25 mouse cellular contexts compared by ENCODE assay signal in the genomic region with DNA sequence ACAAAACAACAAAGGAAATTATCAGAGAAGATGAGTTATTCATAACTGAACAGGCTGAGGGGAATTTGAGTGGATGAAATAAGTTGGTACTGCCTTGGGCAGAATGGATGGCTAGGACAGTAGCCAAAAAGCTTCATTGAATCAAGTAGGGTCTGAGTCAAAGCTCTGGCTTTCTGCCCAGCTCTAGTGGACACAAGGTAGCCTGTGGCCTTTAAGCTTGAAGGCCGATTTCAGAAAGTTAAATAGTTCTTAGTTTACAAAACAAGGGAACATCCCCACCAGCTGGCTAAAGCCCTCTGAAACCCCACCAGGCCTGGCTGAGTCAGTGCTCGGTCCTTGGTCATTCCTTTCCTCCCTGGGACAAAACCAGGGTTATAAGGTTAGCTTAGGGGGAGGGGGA. TPM values are rescaled to one million over a fixed set of nuclear protein-coding genes. Genes with fewer than 3 reads are reported as not detected.
DNase-seq lines count a peak whose midpoint lies in the region; ATAC-seq and TF ChIP-seq lines count a peak whose summit lies in the region.
"Had no signal": no experiment of that assay in that cellular context is flagged by ENCODE, and none has a peak within 500 bp of the region (broad histone marks: within the 10 kb centered on the region; RNA-seq: fewer than 3 reads in every experiment).

No protein-coding gene starts in this region.

- H3K27ac ChIP-seq in liver, postnatal 0 days (ENCODE audit: low read depth) = no peak overlapping the region
- no peak overlapping the region for H3K27ac ChIP-seq in liver, embryonic 12.5 days
- H3K27ac ChIP-seq: forebrain, embryonic 10.5 days; gastrocnemius, adult 2 months; limb, embryonic 13.5 days; liver, embryonic 14.5 days; stomach, embryonic 15.5 days had no signal

- peak; percentile 12; the same call in 1 of the 2 replicates for ATAC-seq in liver, postnatal 0 days
- no peak for ATAC-seq in liver, embryonic 12.5 days
- ATAC-seq: forebrain, postnatal 0 days; midbrain, embryonic 13.5 days had no signal

- peaks cover 37% of the 10 kb centered on the region for H3K27me3 ChIP-seq in liver, postnatal 0 days (ENCODE audit: insufficient read depth, low read length)
- peaks cover 59% of the 10 kb centered on the region for H3K27me3 ChIP-seq in liver, embryonic 12.5 days (replicated peaks)

- DNase-seq in liver, postnatal 0 days = peak; percentile 62
- DNase-seq in NIH3T3 (ENCODE audit: low read depth) = peak; percentile 97
- peak; percentile 79 for DNase-seq in adrenal gland, postnatal 10 days
- peak; percentile 83 for DNase-seq in testis, postnatal 14 days (ENCODE audit: low spot score)
- no peak for DNase-seq in urinary bladder, postnatal 10 days (ENCODE audit: low spot score)
- DNase-seq in left cerebral cortex, adult 11 months (ENCODE audit: low spot score) = no peak
- DNase-seq: B cell, adult 2 months; cerebellum, adult 11 months; cerebellum, postnatal 14 days; embryo, embryonic 11 days; forebrain, postnatal 0 days; gastrocnemius, adult 2 months; heart, postnatal 14 days; kidney, postnatal 36 days; retina, postnatal 1 day had no signal

- H3K9me3 ChIP-seq in liver, postnatal 0 days (ENCODE audit: low read length) = no peaks in the 10 kb centered on the region
- H3K9me3 ChIP-seq in liver, embryonic 12.5 days (replicated peaks) = no peaks in the 10 kb centered on the region
- H3K9me3 ChIP-seq: forebrain, embryonic 10.5 days; heart, embryonic 12.5 days; hindbrain, embryonic 12.5 days; limb, embryonic 13.5 days; midbrain, embryonic 13.5 days; stomach, embryonic 15.5 days had no signal

- WGBS in liver, postnatal 0 days (ENCODE audit: insufficient replicate concordance) = 41% methylated on average over 2 of the region's 2 CpGs
- 46% methylated on average over 2 of the region's 2 CpGs for WGBS in liver, embryonic 12.5 days (ENCODE audit: insufficient replicate concordance)

- no peak overlapping the region for H3K4me3 ChIP-seq in liver, postnatal 0 days (ENCODE audit: low read depth, low read length)
- no peak overlapping the region for H3K4me3 ChIP-seq in liver, embryonic 12.5 days
- H3K4me3 ChIP-seq: gastrocnemius, adult 2 months; heart, embryonic 12.5 days; hindbrain, embryonic 12.5 days; limb, embryonic 13.5 days; stomach, embryonic 15.5 days had no signal

- no peak for TF ChIP-seq CTCF in liver, postnatal 0 days (IDR thresholded peaks at IDR 0.05; ENCODE audit: low read depth)

- H3K4me1 ChIP-seq in liver, postnatal 0 days (ENCODE audit: insufficient read depth) = peaks cover 18% of the 10 kb centered on the region
- peaks cover 33% of the 10 kb centered on the region for H3K4me1 ChIP-seq in liver, embryonic 12.5 days

- no peak overlapping the region for H3K9ac ChIP-seq in liver, postnatal 0 days (replicated peaks)
- no peak overlapping the region for H3K9ac ChIP-seq in liver, embryonic 12.5 days
- H3K9ac ChIP-seq: forebrain, postnatal 0 days; heart, embryonic 12.5 days; hindbrain, embryonic 12.5 days; limb, embryonic 13.5 days; liver, embryonic 14.5 days; midbrain, embryonic 13.5 days; stomach, embryonic 15.5 days had no signal

- H3K4me2 ChIP-seq in liver, postnatal 0 days (ENCODE audit: low read depth, low read length) = no peak overlapping the region
- no peak overlapping the region for H3K4me2 ChIP-seq in liver, embryonic 12.5 days
- H3K4me2 ChIP-seq: heart, embryonic 12.5 days; stomach, embryonic 15.5 days had no signal

- no peaks in the 10 kb centered on the region for H3K36me3 ChIP-seq in liver, postnatal 0 days (replicated peaks; ENCODE audit: insufficient read depth, low read length)
- peaks cover 4% of the 10 kb centered on the region for H3K36me3 ChIP-seq in liver, embryonic 12.5 days
- H3K36me3 ChIP-seq: stomach, embryonic 15.5 days had no signal

- no peak for TF ChIP-seq EP300 in liver, postnatal 0 days (IDR thresholded peaks at IDR 0.05; ENCODE audit: low read depth)

RNA-seq across cellular contexts. Expression of a gene that starts 1.3 kb away (rescaled TPM):
- polyA plus RNA-seq in liver, postnatal 0 days (2015; fragmentation: Nextera tagmentation; extraction: Ambion mirVana) = not detected in 2 replicates
- 0.42 and 0.56 TPM in 2 replicates for polyA plus RNA-seq in liver, embryonic 12.5 days (2016; fragmentation: Nextera tagmentation; extraction: Ambion mirVana)
- total RNA-seq in adrenal gland, postnatal 10 days (2021) = under 1 TPM; 0.60 to 0.73 TPM
- total RNA-seq: gastrocnemius, adult 2 months; granulocyte monocyte progenitor cell, adult 5-6 weeks; heart, postnatal 14 days; megakaryocyte progenitor cell, adult 5-6 weeks had no signal

RNA-seq across cellular contexts. Expression of a gene that starts 2.0 kb away (rescaled TPM):
- polyA plus RNA-seq in liver, postnatal 0 days (2015; fragmentation: Nextera tagmentation; extraction: Ambion mirVana) = 2.7 and 2.9 TPM in 2 replicates
- polyA plus RNA-seq in liver, embryonic 12.5 days (2016; fragmentation: Nextera tagmentation; extraction: Ambion mirVana) = 5.4 and 8.6 TPM in 2 replicates
- total RNA-seq in adrenal gland, postnatal 10 days (2021) = 10 to 100 TPM; 11.0 to 12.9 TPM

RNA-seq across cellular contexts. Expression of a gene that starts 38.9 kb away (rescaled TPM):
- 22.0 and 24.3 TPM in 2 replicates for polyA plus RNA-seq in liver, postnatal 0 days (2015; fragmentation: Nextera tagmentation; extraction: Ambion mirVana)
- polyA plus RNA-seq in liver, embryonic 12.5 days (2016; fragmentation: Nextera tagmentation; extraction: Ambion mirVana) = 38.0 and 38.4 TPM in 2 replicates
- 10 to 100 TPM; 66.9 to 70.8 TPM for total RNA-seq in adrenal gland, postnatal 10 days (2021)

Comparison
In these comparisons a context has a peak if more than half of its experiments do, and no peak if none do; other contexts are left out.
1. DNase-seq: peak in liver, postnatal 0 days (single experiment), NIH3T3 (single experiment), adrenal gland, postnatal 10 days (single experiment) and testis, postnatal 14 days (single experiment); none in urinary bladder, postnatal 10 days (single experiment) and left cerebral cortex, adult 11 months (single experiment).